ENCODE assay signal across 9 mouse cellular contexts in the genomic region with DNA sequence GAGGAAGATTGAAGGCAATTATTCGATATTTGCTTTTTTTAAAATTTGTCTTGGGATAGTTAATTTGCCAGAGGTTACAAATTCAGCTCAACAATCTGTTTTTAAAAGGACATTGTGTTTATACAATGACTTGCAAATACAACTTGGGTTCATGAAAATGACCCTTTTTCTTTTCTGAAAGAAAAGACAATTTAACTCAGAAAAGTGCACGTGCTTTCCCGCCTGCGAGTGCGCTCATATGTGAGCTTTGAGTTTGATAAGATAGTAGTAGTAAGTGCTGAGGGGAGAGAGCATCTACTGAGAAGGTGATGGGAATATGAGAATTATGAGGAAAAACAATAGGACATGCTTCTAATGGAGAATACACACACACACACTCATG. TPM values are rescaled to one million over a fixed set of nuclear protein-coding genes. Genes with fewer than 3 reads are reported as not detected.
DNase-seq lines count a peak whose midpoint lies in the region; ATAC-seq and TF ChIP-seq lines count a peak whose summit lies in the region.
"Had no signal": no experiment of that assay in that cellular context is flagged by ENCODE, and none has a peak within 500 bp of the region (broad histone marks: within the 10 kb centered on the region; RNA-seq: fewer than 3 reads in every experiment).

No protein-coding gene starts in this region.

- no peak overlapping the region for H3K9ac ChIP-seq in liver, adult 2 months (ENCODE audit: low read depth, low read length)
- H3K9ac ChIP-seq in embryonic facial prominence, embryonic 15.5 days = no peak overlapping the region
- no peak overlapping the region for H3K9ac ChIP-seq in limb, embryonic 12.5 days (replicated peaks)
- H3K9ac ChIP-seq in neural tube, embryonic 15.5 days (replicated peaks) = peak overlapping the region; percentile 51; the same call in 1 of the 2 replicates

- H3K4me2 ChIP-seq in embryonic facial prominence, embryonic 15.5 days (replicated peaks) = peak overlapping the region; percentile 58
- H3K4me2 ChIP-seq in limb, embryonic 12.5 days = peak overlapping the region; percentile 73
- H3K4me2 ChIP-seq in neural tube, embryonic 15.5 days = peak overlapping the region; percentile 75

- peak overlapping the region; percentile 51; the same call in 1 of the 2 replicates for H3K4me3 ChIP-seq in liver, adult 2 months (ENCODE audit: insufficient read depth, low read depth, low read length)
- peak overlapping the region; percentile 42 for H3K4me3 ChIP-seq in embryonic facial prominence, embryonic 15.5 days (replicated peaks)
- H3K4me3 ChIP-seq in limb, embryonic 12.5 days (replicated peaks) = peak overlapping the region; percentile 42; the same call in 1 of the 2 replicates
- H3K4me3 ChIP-seq in neural tube, embryonic 15.5 days (replicated peaks) = peak overlapping the region; percentile 42; the same call in 1 of the 2 replicates

- no peak for TF ChIP-seq CTCF in liver, adult 2 months (IDR thresholded peaks at IDR 0.05; ENCODE audit: low read depth, low read length)

- no peak for DNase-seq in liver, adult 2 months (ENCODE audit: extremely low read depth, low read depth, low spot score)
- DNase-seq in liver = no peak
- no peak for DNase-seq in kidney, postnatal 14 days
- DNase-seq in frontal cortex, adult 2 months (ENCODE audit: extremely low spot score in 1 of 2, low spot score in 1 of 2) = no peak
- no peak for DNase-seq in layer of hippocampus, adult 9-10 months (ENCODE audit: low spot score)
- DNase-seq: gastrocnemius, postnatal 14 days had no signal

- H3K36me3 ChIP-seq in liver, adult 2 months (ENCODE audit: control insufficient read depth, insufficient read depth, low read length) = no peaks in the 10 kb centered on the region
- no peaks in the 10 kb centered on the region for H3K36me3 ChIP-seq in embryonic facial prominence, embryonic 15.5 days
- H3K36me3 ChIP-seq in limb, embryonic 12.5 days = no peaks in the 10 kb centered on the region
- H3K36me3 ChIP-seq in neural tube, embryonic 15.5 days = no peaks in the 10 kb centered on the region

- H3K27me3 ChIP-seq in liver, adult 2 months (ENCODE audit: control insufficient read depth, insufficient read depth, low read length) = no peaks in the 10 kb centered on the region
- no peaks in the 10 kb centered on the region for H3K27me3 ChIP-seq in embryonic facial prominence, embryonic 15.5 days
- no peaks in the 10 kb centered on the region for H3K27me3 ChIP-seq in limb, embryonic 12.5 days
- H3K27me3 ChIP-seq in neural tube, embryonic 15.5 days (replicated peaks) = no peaks in the 10 kb centered on the region

- 79% methylated on average over 5 of the region's 5 CpGs for WGBS in liver, adult 2 months
- WGBS in embryonic facial prominence, embryonic 15.5 days = 88% methylated on average over 5 of the region's 5 CpGs
- WGBS in limb, embryonic 12.5 days = 88% methylated on average over 5 of the region's 5 CpGs
- 86% methylated on average over 5 of the region's 5 CpGs for WGBS in neural tube, embryonic 15.5 days

- no peaks in the 10 kb centered on the region for H3K9me3 ChIP-seq in embryonic facial prominence, embryonic 15.5 days (replicated peaks)
- peaks cover 5% of the 10 kb centered on the region; the same call in 1 of the 2 replicates for H3K9me3 ChIP-seq in limb, embryonic 12.5 days
- H3K9me3 ChIP-seq in neural tube, embryonic 15.5 days (replicated peaks) = no peaks in the 10 kb centered on the region

- H3K79me2 ChIP-seq in liver, adult 2 months (ENCODE audit: control insufficient read depth, insufficient read depth, low read length) = no peaks in the 10 kb centered on the region

- no peak for TF ChIP-seq POLR2A in liver, adult 2 months (IDR thresholded peaks at IDR 0.05; ENCODE audit: extremely low read depth, insufficient read depth, low read length)

- no peak overlapping the region for H3K27ac ChIP-seq in liver, adult 2 months (replicated peaks; ENCODE audit: insufficient read depth, low read depth, low read length)
- no peak overlapping the region for H3K27ac ChIP-seq in embryonic facial prominence, embryonic 15.5 days (replicated peaks)
- no peak overlapping the region for H3K27ac ChIP-seq in limb, embryonic 12.5 days
- H3K27ac ChIP-seq in neural tube, embryonic 15.5 days (replicated peaks) = no peak overlapping the region

- peaks cover 2% of the 10 kb centered on the region; the same call in 1 of the 2 replicates for H3K4me1 ChIP-seq in liver, adult 2 months (ENCODE audit: control insufficient read depth, insufficient read depth, low read length)
- H3K4me1 ChIP-seq in embryonic facial prominence, embryonic 15.5 days = no peaks in the 10 kb centered on the region; the same call in 1 of the 2 replicates
- H3K4me1 ChIP-seq in limb, embryonic 12.5 days (replicated peaks) = no peaks in the 10 kb centered on the region; the same call in 1 of the 2 replicates
- H3K4me1 ChIP-seq in neural tube, embryonic 15.5 days = peaks cover 6% of the 10 kb centered on the region

- no peak for ATAC-seq in embryonic facial prominence, embryonic 15.5 days (ENCODE audit: insufficient number of reproducible peaks, low FRiP score, low TSS enrichment, low read depth)
- ATAC-seq in limb, embryonic 12.5 days (ENCODE audit: insufficient number of reproducible peaks, insufficient read depth, low FRiP score, low TSS enrichment, low read depth) = no peak
- ATAC-seq in neural tube, embryonic 15.5 days (ENCODE audit: low FRiP score) = no peak

RNA-seq across cellular contexts. Expression of a gene that starts 1.1 kb away (rescaled TPM):
- 1.1 and 2.0 TPM in 2 replicates for total RNA-seq in liver, adult 2 months (2014; rRNA removed)
- 0.16 and 0.21 TPM in 2 replicates for polyA plus RNA-seq in liver, adult 2 months (2012; rRNA removed)
- 3.2 and 3.9 TPM in 2 replicates for polyA plus RNA-seq in embryonic facial prominence, embryonic 15.5 days (2015; fragmentation: Nextera tagmentation; extraction: Ambion mirVana)
- polyA plus RNA-seq in limb, embryonic 12.5 days (2016; fragmentation: Nextera tagmentation; extraction: Ambion mirVana) = 3.1 and 3.2 TPM in 2 replicates
- polyA plus RNA-seq in neural tube, embryonic 15.5 days (2015; fragmentation: Nextera tagmentation; extraction: Ambion mirVana) = 2.2 and 2.9 TPM in 2 replicates
- polyA plus RNA-seq in frontal cortex, adult 2 months (2012; rRNA removed) = 4.2 and 4.9 TPM in 2 replicates
